Mouse (Mus musculus) liver, embryonic 15.5 days (tissue): ENCODE measurements at regions not wholly inside any gene's neighbourhood (a gene's known extent, or its start where the extent isn't known, plus 50 kb on each side); places are given as distances from the start of the nearest gene placed in this dataset.

Source experiments
- ATAC-seq: fragments of 200-750 bp; cut with Nextera tagmentation; 2 replicates; pipeline ENCODE4 v1.8.0; 2017; ENCODE audit warnings: moderate number of reproducible peaks, mild to moderate bottlenecking, moderate library complexity; ENCODE audit not compliant: insufficient read depth
- H3K27ac ChIP-seq: fragments of 300-500 bp; sonication (generic); replicated peaks from 2 replicates; pipeline ENCODE4 v1.5.1; 2015; ENCODE audit warnings: mild to moderate bottlenecking, inconsistent platforms
- H3K27me3 ChIP-seq: fragments of 300-500 bp; sonication (generic); 2 replicates; pipeline ENCODE4 v1.6.1; 2015; ENCODE audit warnings: mild to moderate bottlenecking, inconsistent platforms
- H3K36me3 ChIP-seq: fragments of 300-500 bp; sonication (generic); replicated peaks from 2 replicates; pipeline ENCODE4 v1.6.1; 2015; ENCODE audit warnings: moderate library complexity, mild to moderate bottlenecking, inconsistent platforms
- H3K4me1 ChIP-seq: fragments of 300-500 bp; sonication (generic); replicated peaks from 2 replicates; pipeline ENCODE4 v1.6.1; 2015; ENCODE audit warnings: inconsistent platforms
- H3K4me2 ChIP-seq: fragments of 300-500 bp; sonication (generic); 2 replicates; pipeline ENCODE4 v1.6.1; 2015; ENCODE audit warnings: moderate library complexity, mild to moderate bottlenecking, inconsistent platforms
- H3K4me3 ChIP-seq: fragments of 300-500 bp; sonication (generic); replicated peaks from 2 replicates; pipeline ENCODE4 v1.5.1; 2015; ENCODE audit warnings: mild to moderate bottlenecking, inconsistent platforms
- H3K9ac ChIP-seq: fragments of 300-500 bp; sonication (generic); 2 replicates; pipeline ENCODE4 v1.6.1; 2015; ENCODE audit warnings: moderate library complexity, mild to moderate bottlenecking, inconsistent platforms
- H3K9me3 ChIP-seq: fragments of 300-500 bp; sonication (generic); replicated peaks from 2 replicates; pipeline ENCODE4 v1.6.1; 2016; ENCODE audit warnings: inconsistent platforms
- WGBS: fragments of 180-500 bp; shearing (Covaris S2); methylation state at CpG from one replicate; pipeline ENCODE4 v1.1.7; 2015; ENCODE audit warnings: mixed read lengths; ENCODE audit not compliant: insufficient replicate concordance; 5-methylcytosine and 5-hydroxymethylcytosine counted together

GRCm38 (mm10) chr14:86489044-86489816, 651.8 kb downstream of the Diaph3 start:
- Histone ChIP-seq H3K27me3 (no peaks in the 10 kb centered on the region), H3K9me3 (no peaks in the 10 kb centered on the region), H3K9ac (no peak overlapping the region), H3K36me3 (no peaks in the 10 kb centered on the region), H3K4me3 (no peak overlapping the region), H3K27ac (no peak overlapping the region), H3K4me2 (no peak overlapping the region), H3K4me1 (no peaks in the 10 kb centered on the region)
- 57% methylated on average over 16 of the region's 16 CpGs for WGBS
- ATAC-seq, result no peak

GRCm38 (mm10) chr14:86487285-86487897, 653.6 kb downstream of the Diaph3 start:
- ATAC-seq, result no peak
- 46% methylated on average over 8 of the region's 8 CpGs for WGBS
- H3K27ac ChIP-seq, result no peak overlapping the region
- H3K36me3 ChIP-seq, result no peaks in the 10 kb centered on the region
- H3K9me3 ChIP-seq, result no peaks in the 10 kb centered on the region
- H3K4me3 ChIP-seq, result no peak overlapping the region
- H3K4me1 ChIP-seq, result no peaks in the 10 kb centered on the region
- H3K27me3 ChIP-seq, result no peaks in the 10 kb centered on the region
- H3K4me2 ChIP-seq, result no peak overlapping the region
- H3K9ac ChIP-seq, result no peak overlapping the region

GRCm38 (mm10) chr14:86484247-86484646, 656.8 kb downstream of the Diaph3 start:
- Histone ChIP-seq H3K4me1 (no peaks in the 10 kb centered on the region), H3K4me2 (no peak overlapping the region), H3K4me3 (no peak overlapping the region), H3K9me3 (no peaks in the 10 kb centered on the region), H3K36me3 (no peaks in the 10 kb centered on the region), H3K27me3 (no peaks in the 10 kb centered on the region), H3K9ac (no peak overlapping the region), H3K27ac (no peak overlapping the region)
- ATAC-seq, result no peak
- WGBS, result 68% methylated on average over 5 of the region's 5 CpGs

- H3K27ac ChIP-seq, result no peak overlapping the region
- no peaks in the 10 kb centered on the region for H3K4me1 ChIP-seq
- H3K27me3 ChIP-seq, result no peaks in the 10 kb centered on the region
- no peaks in the 10 kb centered on the region for H3K36me3 ChIP-seq
- H3K4me3 ChIP-seq, result no peak overlapping the region
- H3K4me2 ChIP-seq, result no peak overlapping the region
- 67% methylated on average over 1 of the region's 1 CpGs for WGBS
- H3K9me3 ChIP-seq, result no peaks in the 10 kb centered on the region
- no peak for ATAC-seq
- H3K9ac ChIP-seq, result no peak overlapping the region
These were observed 667.4 kb downstream of the Diaph3 start for GRCm38 (mm10) chr14:86473604-86474003.

GRCm38 (mm10) chr14:86470462-86470861, 670.6 kb downstream of the Diaph3 start:
- no peaks in the 10 kb centered on the region for H3K4me1 ChIP-seq
- H3K27ac ChIP-seq, result no peak overlapping the region
- no peaks in the 10 kb centered on the region for H3K36me3 ChIP-seq
- H3K27me3 ChIP-seq, result no peaks in the 10 kb centered on the region
- WGBS, result 38% methylated on average over 4 of the region's 4 CpGs
- ATAC-seq, result no peak
- H3K9me3 ChIP-seq, result no peaks in the 10 kb centered on the region
- no peak overlapping the region for H3K9ac ChIP-seq
- H3K4me2 ChIP-seq, result no peak overlapping the region
- H3K4me3 ChIP-seq, result no peak overlapping the region

GRCm38 (mm10) chr14:86467886-86468463, 673.1 kb downstream of the Diaph3 start:
- Histone ChIP-seq H3K4me3 (no peak overlapping the region), H3K27me3 (no peaks in the 10 kb centered on the region), H3K4me2 (no peak overlapping the region), H3K9me3 (no peaks in the 10 kb centered on the region), H3K4me1 (no peaks in the 10 kb centered on the region), H3K9ac (no peak overlapping the region), H3K36me3 (no peaks in the 10 kb centered on the region), H3K27ac (no peak overlapping the region)
- WGBS, result 42% methylated on average over 8 of the region's 8 CpGs
- ATAC-seq, result no peak

GRCm38 (mm10) chr14:86463388-86463787, 677.6 kb downstream of the Diaph3 start:
- no peak for ATAC-seq
- Histone ChIP-seq H3K4me2 (no peak overlapping the region), H3K4me1 (no peaks in the 10 kb centered on the region), H3K36me3 (no peaks in the 10 kb centered on the region), H3K4me3 (no peak overlapping the region), H3K27me3 (no peaks in the 10 kb centered on the region), H3K27ac (no peak overlapping the region), H3K9me3 (no peaks in the 10 kb centered on the region), H3K9ac (no peak overlapping the region)
- WGBS, result 57% methylated on average over 2 of the region's 2 CpGs

GRCm38 (mm10) chr14:86453142-86453541, 687.9 kb downstream of the Diaph3 start:
- Histone ChIP-seq H3K4me1 (no peaks in the 10 kb centered on the region), H3K4me3 (no peak overlapping the region), H3K27ac (no peak overlapping the region), H3K36me3 (no peaks in the 10 kb centered on the region), H3K4me2 (no peak overlapping the region), H3K9me3 (no peaks in the 10 kb centered on the region), H3K9ac (no peak overlapping the region), H3K27me3 (no peaks in the 10 kb centered on the region)
- 54% methylated on average over 2 of the region's 2 CpGs for WGBS
- no peak for ATAC-seq

- Histone ChIP-seq H3K27ac (no peak overlapping the region), H3K9ac (no peak overlapping the region), H3K27me3 (no peaks in the 10 kb centered on the region), H3K4me1 (no peaks in the 10 kb centered on the region), H3K4me2 (no peak overlapping the region), H3K9me3 (no peaks in the 10 kb centered on the region), H3K4me3 (no peak overlapping the region), H3K36me3 (no peaks in the 10 kb centered on the region)
- ATAC-seq, result peak; percentile 56; the same call in 1 of the 2 replicates
- 59% methylated on average over 1 of the region's 1 CpGs for WGBS
These were observed 690.4 kb downstream of the Diaph3 start for GRCm38 (mm10) chr14:86450616-86451015.

GRCm38 (mm10) chr14:86445139-86445538, 695.9 kb downstream of the Diaph3 start:
- Histone ChIP-seq H3K4me2 (no peak overlapping the region), H3K27me3 (no peaks in the 10 kb centered on the region), H3K4me3 (no peak overlapping the region), H3K9ac (no peak overlapping the region), H3K36me3 (no peaks in the 10 kb centered on the region), H3K27ac (no peak overlapping the region), H3K4me1 (no peaks in the 10 kb centered on the region), H3K9me3 (no peaks in the 10 kb centered on the region)
- WGBS, result 61% methylated on average over 4 of the region's 4 CpGs
- no peak for ATAC-seq

- Histone ChIP-seq H3K4me2 (no peak overlapping the region), H3K4me1 (no peaks in the 10 kb centered on the region), H3K36me3 (no peaks in the 10 kb centered on the region), H3K27ac (no peak overlapping the region), H3K4me3 (no peak overlapping the region), H3K9me3 (no peaks in the 10 kb centered on the region), H3K9ac (no peak overlapping the region), H3K27me3 (no peaks in the 10 kb centered on the region)
- ATAC-seq, result no peak
- WGBS, result 42% methylated on average over 5 of the region's 5 CpGs
These were observed 696.9 kb downstream of the Diaph3 start for GRCm38 (mm10) chr14:86443921-86444835.
